Mouse (Mus musculus): ENCODE measurements around the gene Lrrtm4.

DNA sequence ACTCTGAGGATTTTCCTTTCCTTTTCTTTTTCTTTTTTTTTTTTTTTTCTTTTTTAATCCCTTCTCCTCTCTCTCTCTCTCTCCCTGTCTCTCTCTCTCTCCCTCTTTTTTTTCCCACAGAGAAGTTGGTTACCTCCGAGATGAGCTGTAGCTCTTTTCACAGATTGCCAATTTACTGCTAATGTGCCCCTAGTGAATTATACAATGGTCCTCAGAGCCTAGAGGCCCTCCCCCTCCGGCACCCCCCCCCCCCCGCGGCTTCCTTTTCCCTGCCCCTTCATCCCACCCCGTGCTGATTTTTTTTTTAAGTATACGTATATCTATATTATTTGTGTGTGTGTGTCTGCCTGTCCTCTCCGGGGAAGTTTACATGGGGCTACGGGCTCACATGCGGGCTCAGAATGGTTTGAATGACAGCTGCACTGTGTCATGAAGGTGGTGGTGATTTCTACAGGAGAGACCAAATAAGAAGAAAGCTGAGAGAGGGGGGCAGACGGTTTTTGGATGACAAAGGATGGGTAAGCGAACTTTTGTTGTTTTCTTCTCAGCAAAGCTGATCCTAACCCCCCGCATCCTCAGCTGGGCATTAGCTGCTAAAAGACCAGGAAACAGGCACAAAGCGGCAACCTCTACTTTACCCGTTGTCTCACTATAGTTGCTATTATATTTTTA is 648 bp downstream of the Lrrtm4 start:
- TF ChIP-seq MAFK (IDR thresholded peaks at IDR 0.05; ENCODE audit: borderline replicate concordance, low read depth, low read length) = no peak
- TF ChIP-seq BHLHE40 (IDR thresholded peaks at IDR 0.05; ENCODE audit: borderline replicate concordance, low read depth, low read length) = no peak
- no peak for TF ChIP-seq CHD2 (IDR thresholded peaks at IDR 0.05; ENCODE audit: low read length)
- TF ChIP-seq TAL1 (IDR thresholded peaks at IDR 0.05; ENCODE audit: low read length) = no peak
- no peak for TF ChIP-seq E2F4 (IDR thresholded peaks at IDR 0.05; ENCODE audit: borderline replicate concordance, low read depth, low read length)
- TF ChIP-seq EP300 (IDR thresholded peaks at IDR 0.05; ENCODE audit: low read depth in 1 of 2, low read length in 2 of 2) = no peak

Data from MEL (cell line).